Mouse (Mus musculus): ENCODE results near the gene Capn13. TPM values are rescaled to one million over a fixed set of nuclear protein-coding genes. Genes with fewer than 3 reads are reported as not detected.

The Capn13 gene
- polyA plus RNA-seq, 1 experiment from 2014 or later = 0.09 TPM

DNA sequence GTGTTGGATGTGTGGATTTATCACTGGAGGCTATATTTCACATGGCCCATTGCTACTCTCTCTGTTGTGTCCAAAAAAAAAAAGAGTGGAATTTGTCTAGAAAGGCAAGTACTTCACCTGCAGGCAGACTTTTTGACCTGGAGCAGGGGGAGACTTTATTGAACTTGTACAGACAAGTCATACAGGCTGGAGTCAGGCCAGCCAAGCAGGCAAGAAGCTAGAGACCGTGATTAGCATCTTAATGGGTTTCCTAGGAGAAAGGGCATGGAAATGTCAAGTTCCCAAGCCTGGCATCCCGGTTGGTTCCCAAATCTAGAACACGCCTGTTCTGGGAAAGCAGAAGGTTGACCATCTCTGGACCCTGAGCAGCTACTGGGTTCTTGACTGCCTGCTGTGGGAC, 11.3 kb downstream of the Capn13 start:
- DNase-seq (ENCODE audit: low spot score) = no peak
- no peak overlapping the region for H3K4me3 ChIP-seq
- H3K27ac ChIP-seq = no peak overlapping the region
- no peaks in the 10 kb centered on the region for H3K4me1 ChIP-seq (replicated peaks)
- WGBS = 65% methylated on average over 3 of the region's 3 CpGs
- H3K27me3 ChIP-seq (ENCODE audit: insufficient read depth, poor library complexity, severe bottlenecking) = no peaks in the 10 kb centered on the region
- H3K36me3 ChIP-seq = no peaks in the 10 kb centered on the region
- H3K9me3 ChIP-seq = no peaks in the 10 kb centered on the region

- Histone ChIP-seq H3K9me3 (no peaks in the 10 kb centered on the region), H3K36me3 (no peaks in the 10 kb centered on the region), H3K27me3 (ENCODE audit: insufficient read depth, poor library complexity, severe bottlenecking) (no peaks in the 10 kb centered on the region), H3K4me1 (replicated peaks) (no peaks in the 10 kb centered on the region), H3K4me3 (no peak overlapping the region), H3K27ac (no peak overlapping the region)
- WGBS = 84% methylated on average over 2 of the region's 2 CpGs
- DNase-seq (ENCODE audit: low spot score) = no peak
These were observed 14.1 kb downstream of the Capn13 start for GRCm38 (mm10) chr17:73386581-73386980.

DNA sequence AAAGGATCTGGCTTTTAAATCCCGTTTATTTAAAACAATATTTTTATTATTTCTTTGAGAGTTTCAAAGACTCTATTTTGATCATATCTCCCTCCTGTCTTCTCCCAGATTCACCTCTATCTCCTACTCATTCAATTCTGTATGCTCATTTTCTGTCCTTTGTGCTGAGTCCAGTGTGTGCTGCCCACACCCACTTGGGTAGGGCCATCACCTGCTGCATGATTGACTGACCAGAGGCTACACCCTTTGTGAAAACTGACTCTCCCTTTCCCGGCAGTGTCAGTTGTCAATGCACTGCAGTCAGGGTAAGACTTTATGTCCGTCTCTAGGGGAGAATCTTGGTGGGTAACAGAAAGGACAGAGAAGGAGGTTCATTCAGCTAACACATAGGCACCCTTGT, 14.7 kb downstream of the Capn13 start:
- WGBS = 70% methylated on average over 3 of the region's 3 CpGs
- Histone ChIP-seq H3K9me3 (no peaks in the 10 kb centered on the region), H3K4me1 (replicated peaks) (no peaks in the 10 kb centered on the region), H3K4me3 (no peak overlapping the region), H3K27ac (no peak overlapping the region), H3K36me3 (no peaks in the 10 kb centered on the region), H3K27me3 (ENCODE audit: insufficient read depth, poor library complexity, severe bottlenecking) (no peaks in the 10 kb centered on the region)
- no peak for DNase-seq (ENCODE audit: low spot score)

DNA sequence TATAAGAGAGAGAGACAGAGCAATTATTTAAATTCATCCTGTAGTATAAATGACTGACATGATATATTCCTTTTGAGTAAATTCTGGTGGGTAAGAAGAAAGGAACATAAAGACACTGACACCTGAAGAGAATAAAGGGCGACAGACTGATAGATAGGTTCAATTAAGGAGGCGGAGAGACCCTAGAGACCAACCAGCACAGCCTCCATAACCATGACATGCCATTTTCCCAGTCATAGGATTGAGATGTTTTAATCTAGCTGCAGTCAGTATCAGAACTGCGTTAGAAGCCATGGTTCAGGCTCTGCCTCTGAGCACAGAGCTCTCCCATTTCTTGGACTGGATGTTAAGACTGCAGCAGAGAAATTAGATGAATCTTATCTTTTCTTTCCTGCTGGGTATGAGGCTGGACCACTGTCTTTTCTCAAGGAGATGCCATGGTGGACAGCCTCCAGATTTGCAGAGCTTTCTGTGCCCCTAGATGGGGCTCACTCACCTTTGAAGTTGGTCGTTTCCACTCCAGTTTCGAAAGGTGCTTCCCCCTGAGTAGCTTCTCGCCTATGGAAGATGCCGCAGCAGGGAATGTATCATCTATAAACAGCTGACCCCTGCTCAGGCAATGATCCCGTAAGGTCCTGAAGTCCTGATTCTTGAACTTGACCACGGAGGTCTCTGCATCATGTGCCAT, 18.2 kb downstream of the Capn13 start:
- Histone ChIP-seq H3K4me1 (replicated peaks) (no peaks in the 10 kb centered on the region), H3K9me3 (no peaks in the 10 kb centered on the region), H3K27ac (no peak overlapping the region), H3K36me3 (no peaks in the 10 kb centered on the region), H3K4me3 (no peak overlapping the region), H3K27me3 (ENCODE audit: insufficient read depth, poor library complexity, severe bottlenecking) (no peaks in the 10 kb centered on the region)
- no peak for DNase-seq (ENCODE audit: low spot score)
- 80% methylated on average over 9 of the region's 9 CpGs for WGBS

- DNase-seq (ENCODE audit: low spot score) = no peak
- Histone ChIP-seq H3K27ac (no peak overlapping the region), H3K4me3 (no peak overlapping the region), H3K9me3 (no peaks in the 10 kb centered on the region), H3K27me3 (ENCODE audit: insufficient read depth, poor library complexity, severe bottlenecking) (no peaks in the 10 kb centered on the region), H3K36me3 (no peaks in the 10 kb centered on the region), H3K4me1 (replicated peaks) (no peaks in the 10 kb centered on the region)
- WGBS = 95% methylated on average over 3 of the region's 3 CpGs
These were observed 19.0 kb downstream of the Capn13 start for GRCm38 (mm10) chr17:73381681-73382080.

DNA sequence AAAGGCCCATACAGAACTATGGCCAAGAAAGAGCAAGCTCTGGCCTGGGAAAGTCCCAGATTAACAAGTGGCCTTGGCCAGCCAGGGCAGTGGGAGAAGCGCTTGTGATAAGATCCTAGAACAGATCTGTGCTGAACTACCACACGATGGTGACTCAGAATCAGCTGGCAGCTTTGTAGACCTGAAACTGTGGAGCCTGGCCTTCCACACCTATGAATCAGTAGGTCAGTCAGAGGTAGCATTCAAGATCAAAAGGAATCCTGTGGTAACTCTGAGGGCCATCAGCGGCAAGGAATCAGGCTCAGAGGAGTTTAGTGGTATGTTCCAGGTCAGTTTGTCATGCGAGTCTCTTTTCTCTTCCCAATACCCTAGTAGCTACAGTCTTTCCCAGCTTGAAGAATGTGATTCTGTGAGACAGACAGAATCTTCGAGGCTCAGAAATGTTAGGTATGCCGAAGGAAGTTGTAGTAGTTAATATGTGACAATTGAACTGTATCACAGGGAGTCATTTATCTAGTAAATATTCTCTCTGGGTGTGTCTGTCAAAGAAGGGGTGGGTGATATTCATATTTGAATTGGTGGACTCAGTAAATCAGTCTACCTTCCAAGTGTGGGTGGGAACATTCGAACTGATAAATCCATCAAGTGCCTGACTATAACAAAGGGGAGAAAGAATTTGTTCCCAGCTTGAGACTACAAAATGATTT, 22.7 kb downstream of the Capn13 start:
- H3K4me1 ChIP-seq (replicated peaks) = no peaks in the 10 kb centered on the region
- H3K27ac ChIP-seq = no peak overlapping the region
- H3K27me3 ChIP-seq (ENCODE audit: insufficient read depth, poor library complexity, severe bottlenecking) = no peaks in the 10 kb centered on the region
- no peaks in the 10 kb centered on the region for H3K36me3 ChIP-seq
- H3K9me3 ChIP-seq = no peaks in the 10 kb centered on the region
- no peak overlapping the region for H3K4me3 ChIP-seq
- DNase-seq (ENCODE audit: low spot score) = no peak
- WGBS = 84% methylated on average over 7 of the region's 7 CpGs

GRCm38 (mm10) chr17:73367334-73367733, 33.3 kb downstream of the Capn13 start:
- Histone ChIP-seq H3K4me3 (no peak overlapping the region), H3K4me1 (replicated peaks) (no peaks in the 10 kb centered on the region), H3K36me3 (no peaks in the 10 kb centered on the region), H3K27ac (no peak overlapping the region), H3K9me3 (no peaks in the 10 kb centered on the region; the same call in 1 of the 2 replicates), H3K27me3 (ENCODE audit: insufficient read depth, poor library complexity, severe bottlenecking) (no peaks in the 10 kb centered on the region)
- WGBS = 90% methylated on average over 3 of the region's 3 CpGs
- no peak for DNase-seq (ENCODE audit: low spot score)

DNA sequence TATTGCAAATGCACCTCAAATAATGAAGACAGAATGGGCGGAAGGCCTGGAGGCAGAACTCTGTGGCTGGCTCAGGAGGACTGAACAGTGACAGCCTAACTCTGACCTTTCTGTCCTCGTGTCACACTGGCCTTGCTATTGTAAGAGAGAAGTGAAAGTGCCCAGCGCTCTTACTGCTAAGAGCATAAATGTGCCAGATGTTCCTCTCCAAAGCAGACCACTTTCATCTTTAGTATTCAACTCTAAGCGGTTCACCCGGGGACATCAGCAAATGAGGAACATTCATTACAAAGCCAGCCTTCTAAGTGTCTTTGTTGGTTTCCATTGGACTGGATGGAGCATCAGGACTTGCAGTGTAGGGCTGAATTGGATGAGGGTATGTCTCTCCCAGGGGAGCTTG, 39.6 kb downstream of the Capn13 start:
- Histone ChIP-seq H3K4me1 (replicated peaks) (0 out of 2 replicates have a peak, but pooled peaks cover 3% of the 10 kb centered on the region), H3K36me3 (no peaks in the 10 kb centered on the region), H3K9me3 (no peaks in the 10 kb centered on the region), H3K4me3 (no peak overlapping the region), H3K27me3 (ENCODE audit: insufficient read depth, poor library complexity, severe bottlenecking) (no peaks in the 10 kb centered on the region), H3K27ac (no peak overlapping the region)
- WGBS = 54% methylated on average over 5 of the region's 5 CpGs
- no peak for DNase-seq (ENCODE audit: low spot score)

DNA sequence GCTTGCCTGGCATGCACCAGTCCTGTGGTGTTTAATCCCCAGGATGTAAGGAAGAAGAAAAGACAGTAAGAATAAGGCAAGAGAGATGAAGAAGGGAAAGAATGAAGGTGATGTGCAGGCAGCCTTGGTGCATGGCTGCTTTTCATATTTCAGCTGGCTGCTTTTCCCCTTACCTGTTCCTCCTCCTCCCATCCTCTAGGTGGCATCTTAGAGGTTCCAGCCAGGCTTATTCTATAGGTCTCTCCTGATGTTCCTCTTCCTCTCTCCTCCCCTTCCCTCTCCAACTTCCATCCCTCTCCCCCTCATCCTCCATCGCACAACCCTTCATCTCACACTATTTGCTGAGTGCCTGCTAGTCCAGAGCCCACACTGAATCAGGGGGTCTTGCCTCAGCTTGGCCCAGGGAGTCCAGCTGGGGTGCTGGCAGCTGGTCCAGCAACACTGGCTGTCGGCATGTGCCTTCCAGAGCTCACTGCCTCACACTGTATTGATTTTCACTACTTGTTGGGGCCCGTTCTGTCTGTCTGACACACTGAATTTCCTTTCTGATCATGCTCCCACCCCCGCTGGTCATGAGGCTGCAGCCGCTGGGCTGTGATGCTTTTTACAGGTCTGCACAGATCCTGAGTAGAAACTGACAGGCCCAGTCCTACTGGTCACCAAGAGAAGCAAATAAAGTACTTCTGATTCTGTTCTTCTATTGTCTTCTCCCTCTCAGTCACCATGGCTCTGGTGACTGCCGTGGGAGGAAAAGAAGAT, 56.9 kb downstream of the Capn13 start:
- 89% methylated on average over 6 of the region's 6 CpGs for WGBS
- H3K36me3 ChIP-seq = no peaks in the 10 kb centered on the region
- no peak for DNase-seq (ENCODE audit: low spot score)

DNA sequence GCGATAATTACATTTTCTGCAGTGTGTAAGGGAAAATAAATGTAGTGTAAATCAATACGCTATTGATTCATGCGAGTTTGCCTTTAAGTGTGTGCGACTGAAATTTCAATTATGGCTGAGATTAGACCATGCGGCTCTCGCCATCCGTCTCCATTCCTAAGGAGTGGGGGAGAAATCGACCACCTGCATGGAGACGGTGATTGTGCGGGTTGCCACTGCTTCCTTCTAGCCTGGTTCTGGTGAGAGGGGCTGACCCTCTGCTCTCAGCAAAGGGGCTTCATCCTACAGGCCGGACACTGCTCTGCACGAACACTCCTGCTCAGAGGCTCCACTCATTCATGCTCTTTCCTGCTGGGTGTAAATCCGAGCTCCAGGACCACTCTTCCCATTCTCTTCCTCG, 58.0 kb downstream of the Capn13 start:
- Histone ChIP-seq H3K9me3 (no peaks in the 10 kb centered on the region), H3K27me3 (ENCODE audit: insufficient read depth, poor library complexity, severe bottlenecking) (no peaks in the 10 kb centered on the region), H3K27ac (no peak overlapping the region), H3K36me3 (no peaks in the 10 kb centered on the region), H3K4me3 (no peak overlapping the region), H3K4me1 (replicated peaks) (0 out of 2 replicates have a peak, but pooled peaks cover 9% of the 10 kb centered on the region)
- no peak for DNase-seq (ENCODE audit: low spot score)
- WGBS = 74% methylated on average over 14 of the region's 14 CpGs

More for the DNA sequence above, 56.9 kb downstream of the Capn13 start:
- H3K9me3 ChIP-seq = no peaks in the 10 kb centered on the region
- H3K4me3 ChIP-seq = no peak overlapping the region
- no peaks in the 10 kb centered on the region for H3K27me3 ChIP-seq (ENCODE audit: insufficient read depth, poor library complexity, severe bottlenecking)
- no peak overlapping the region for H3K27ac ChIP-seq
- H3K4me1 ChIP-seq (replicated peaks) = 0 out of 2 replicates have a peak, but pooled peaks cover 9% of the 10 kb centered on the region

- no peaks in the 10 kb centered on the region for H3K27me3 ChIP-seq (ENCODE audit: insufficient read depth, poor library complexity, severe bottlenecking)
- no peaks in the 10 kb centered on the region for H3K36me3 ChIP-seq
- WGBS = 80% methylated on average over 5 of the region's 5 CpGs
- H3K9me3 ChIP-seq = no peaks in the 10 kb centered on the region
- no peak for DNase-seq (ENCODE audit: low spot score)
- no peak overlapping the region for H3K4me3 ChIP-seq
- H3K4me1 ChIP-seq (replicated peaks) = peaks cover 11% of the 10 kb centered on the region
- H3K27ac ChIP-seq = no peak overlapping the region
These were observed 71.6 kb downstream of the Capn13 start for GRCm38 (mm10) chr17:73329071-73329470.

DNA sequence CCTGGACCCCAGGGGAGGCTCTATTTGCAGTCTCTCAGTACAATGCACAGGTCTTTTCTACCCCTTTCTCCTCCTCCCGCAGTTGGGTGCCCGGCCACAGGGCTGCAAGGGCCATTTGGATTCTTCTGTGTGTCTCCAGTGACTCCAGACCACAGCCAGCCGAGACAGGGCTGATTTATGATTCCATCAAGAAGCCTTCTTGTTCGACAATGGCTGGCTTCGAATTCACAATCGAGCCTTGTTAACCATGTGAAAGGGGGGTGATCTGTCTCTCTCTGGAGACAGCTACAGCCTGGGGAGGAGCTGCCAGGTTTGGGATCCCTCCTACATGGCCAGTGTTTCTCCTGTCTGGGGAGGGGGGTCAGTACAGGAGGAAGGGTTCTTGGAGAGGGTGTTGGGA, 75.4 kb downstream of the Capn13 start:
- Histone ChIP-seq H3K4me3 (no peak overlapping the region), H3K4me1 (replicated peaks) (peaks cover 11% of the 10 kb centered on the region), H3K27me3 (ENCODE audit: insufficient read depth, poor library complexity, severe bottlenecking) (no peaks in the 10 kb centered on the region), H3K27ac (peak overlapping the region; percentile 6; the same call in 1 of the 2 replicates), H3K36me3 (no peaks in the 10 kb centered on the region), H3K9me3 (no peaks in the 10 kb centered on the region)
- WGBS = 38% methylated on average over 6 of the region's 6 CpGs
- peak; percentile 25 for DNase-seq (ENCODE audit: low spot score)

DNA sequence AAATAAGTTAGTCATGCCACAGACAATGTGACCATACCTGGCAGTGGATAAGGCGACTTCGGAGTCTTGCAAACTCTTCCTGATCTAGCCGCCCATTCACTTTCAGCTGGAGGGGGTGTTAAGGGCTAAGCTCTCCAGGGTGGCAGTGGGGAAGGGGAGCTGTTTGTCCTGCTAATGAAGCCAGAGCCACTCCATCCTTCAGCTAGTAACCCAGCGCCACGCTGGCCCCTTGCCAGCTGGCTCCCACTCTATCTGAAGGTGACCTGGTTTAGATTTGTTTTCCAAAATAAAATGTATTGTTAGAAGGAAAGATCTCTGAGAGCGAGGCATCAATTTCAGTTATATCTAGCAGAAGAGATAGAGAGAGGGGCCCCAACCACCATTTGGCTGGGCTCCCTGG, 75.9 kb downstream of the Capn13 start:
- DNase-seq (ENCODE audit: low spot score) = no peak
- H3K9me3 ChIP-seq = no peaks in the 10 kb centered on the region
- no peak overlapping the region for H3K4me3 ChIP-seq
- no peak overlapping the region for H3K27ac ChIP-seq
- peaks cover 11% of the 10 kb centered on the region for H3K4me1 ChIP-seq (replicated peaks)
- H3K36me3 ChIP-seq = no peaks in the 10 kb centered on the region
- H3K27me3 ChIP-seq (ENCODE audit: insufficient read depth, poor library complexity, severe bottlenecking) = no peaks in the 10 kb centered on the region
- 54% methylated on average over 6 of the region's 6 CpGs for WGBS

All from hindbrain, embryonic 10.5 days (tissue).